Mouse (Mus musculus): ENCODE measurements around the gene Ell. TPM values are rescaled to one million over a fixed set of nuclear protein-coding genes. Genes with fewer than 3 reads are reported as not detected.

Gene Ell
- polyA plus RNA-seq, 1 experiment from 2014 or later = 21.1 TPM

- DNase-seq (ENCODE audit: low spot score) = no peak
- Histone ChIP-seq H3K27ac (replicated peaks) (no peak overlapping the region), H3K36me3 (replicated peaks) (no peaks in the 10 kb centered on the region), H3K9me3 (no peaks in the 10 kb centered on the region), H3K4me1 (peaks cover 37% of the 10 kb centered on the region), H3K4me3 (no peak overlapping the region), H3K27me3 (replicated peaks; ENCODE audit: low read depth, poor library complexity, severe bottlenecking) (peaks cover 30% of the 10 kb centered on the region)
- WGBS = 86% methylated on average over 5 of the region's 5 CpGs
Measured at GRCm38 (mm10) chr8:70627041-70627440, 87.8 kb downstream of the Ell start.

- peaks cover 36% of the 10 kb centered on the region for H3K27me3 ChIP-seq (replicated peaks; ENCODE audit: low read depth, poor library complexity, severe bottlenecking)
- no peaks in the 10 kb centered on the region for H3K9me3 ChIP-seq
- H3K27ac ChIP-seq (replicated peaks) = peak overlapping the region; percentile 79
- H3K36me3 ChIP-seq (replicated peaks) = no peaks in the 10 kb centered on the region
- 59% methylated on average over 7 of the region's 7 CpGs for WGBS
- peak overlapping the region; percentile 58 for H3K4me3 ChIP-seq
- peaks cover 42% of the 10 kb centered on the region for H3K4me1 ChIP-seq
- no peak for DNase-seq (ENCODE audit: low spot score)
Measured at GRCm38 (mm10) chr8:70628986-70629490, 89.8 kb downstream of the Ell start.

- Histone ChIP-seq H3K27me3 (replicated peaks; ENCODE audit: low read depth, poor library complexity, severe bottlenecking) (peaks cover 37% of the 10 kb centered on the region), H3K27ac (replicated peaks) (peak overlapping the region; percentile 79), H3K4me1 (peaks cover 44% of the 10 kb centered on the region), H3K4me3 (peak overlapping the region; percentile 58), H3K36me3 (replicated peaks) (no peaks in the 10 kb centered on the region), H3K9me3 (no peaks in the 10 kb centered on the region)
- DNase-seq (ENCODE audit: low spot score) = peak; percentile 93
- 1% methylated on average over 60 of the region's 60 CpGs for WGBS
Measured at GRCm38 (mm10) chr8:70629574-70630531, 90.6 kb downstream of the Ell start.

GRCm38 (mm10) chr8:70630532-70631381, 91.5 kb downstream of the Ell start:
- H3K4me3 ChIP-seq = peak overlapping the region; percentile 58
- peak overlapping the region; percentile 16 for H3K27ac ChIP-seq (replicated peaks)
- H3K36me3 ChIP-seq (replicated peaks) = no peaks in the 10 kb centered on the region
- 13% methylated on average over 22 of the region's 22 CpGs for WGBS
- H3K27me3 ChIP-seq (replicated peaks; ENCODE audit: low read depth, poor library complexity, severe bottlenecking) = peaks cover 37% of the 10 kb centered on the region
- peaks cover 41% of the 10 kb centered on the region for H3K4me1 ChIP-seq
- H3K9me3 ChIP-seq = no peaks in the 10 kb centered on the region
- peak; percentile 57 for DNase-seq (ENCODE audit: low spot score)

DNA sequence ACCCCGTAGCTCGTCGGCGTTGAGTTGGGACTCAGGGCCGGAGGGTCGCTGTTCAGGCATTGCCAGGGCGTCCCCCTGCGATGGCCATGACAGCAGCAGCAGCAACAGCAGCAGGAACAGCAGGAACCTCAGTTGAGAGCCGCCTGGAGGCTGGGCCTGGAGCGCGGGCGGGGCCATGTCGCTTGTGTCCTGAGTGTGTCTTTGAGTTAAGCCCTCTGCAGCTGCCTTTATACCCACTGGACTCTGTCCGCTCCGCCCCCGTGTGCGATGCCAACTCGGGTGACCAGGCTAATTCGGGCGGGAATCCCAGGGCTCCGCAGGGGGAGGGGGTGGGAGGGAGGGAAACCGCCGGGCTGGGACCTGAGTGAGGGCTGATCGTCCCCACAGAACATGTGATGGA, 92.2 kb downstream of the Ell start:
- Histone ChIP-seq H3K27me3 (replicated peaks; ENCODE audit: low read depth, poor library complexity, severe bottlenecking) (peaks cover 37% of the 10 kb centered on the region), H3K4me1 (peaks cover 43% of the 10 kb centered on the region), H3K27ac (replicated peaks) (no peak overlapping the region; the same call in 1 of the 2 replicates), H3K4me3 (peak overlapping the region; percentile 16; the same call in 1 of the 2 replicates), H3K9me3 (no peaks in the 10 kb centered on the region), H3K36me3 (replicated peaks) (no peaks in the 10 kb centered on the region)
- 28% methylated on average over 24 of the region's 24 CpGs for WGBS
- no peak for DNase-seq (ENCODE audit: low spot score)

DNA sequence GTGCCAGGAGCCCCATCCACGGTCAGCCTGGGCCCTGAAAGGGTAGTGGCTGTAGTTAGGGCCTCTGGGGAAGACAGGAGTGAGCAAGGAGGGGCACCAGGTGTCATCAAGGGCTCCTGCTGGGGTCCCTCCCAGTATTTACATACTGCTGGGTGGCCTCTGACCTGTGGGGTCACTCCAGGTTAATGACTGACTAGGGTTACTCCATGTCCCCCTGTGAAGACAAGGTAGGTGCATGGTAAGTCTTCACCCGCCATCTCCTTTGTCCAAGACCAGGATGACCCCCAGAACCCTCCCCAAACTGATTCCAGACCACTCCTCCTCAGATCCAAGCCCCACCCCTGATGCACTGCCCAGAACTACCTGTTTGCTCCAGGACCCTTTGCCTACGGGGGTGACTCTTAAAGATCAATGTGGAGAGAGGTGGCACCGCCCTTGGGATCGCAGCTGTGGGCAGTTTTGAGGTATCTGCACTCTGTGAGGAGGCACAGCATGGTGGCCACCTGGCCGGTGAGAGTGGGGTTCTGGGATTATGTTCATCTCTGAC, 93.2 kb downstream of the Ell start, which contains the start of gene Gdf15:
Gene Gdf15 (minus strand): TSS at position 111 of the 547 bp plus-strand sequence.
- no peak within 1 kb of the TSS; the same call in 1 of the 2 replicates for H3K27ac ChIP-seq (replicated peaks)
- 72% methylated on average over 6 of the region's 6 CpGs for WGBS
- no peaks in the 10 kb centered on the region for H3K9me3 ChIP-seq
- no peak for DNase-seq (ENCODE audit: low spot score)
- H3K4me1 ChIP-seq = peaks cover 53% of the 10 kb centered on the region
- H3K36me3 ChIP-seq (replicated peaks) = no peaks in the 10 kb centered on the region
- peak within 1 kb of the TSS; percentile 16; the same call in 1 of the 2 replicates for H3K4me3 ChIP-seq
- H3K27me3 ChIP-seq (replicated peaks; ENCODE audit: low read depth, poor library complexity, severe bottlenecking) = peaks cover 37% of the 10 kb centered on the region

DNA sequence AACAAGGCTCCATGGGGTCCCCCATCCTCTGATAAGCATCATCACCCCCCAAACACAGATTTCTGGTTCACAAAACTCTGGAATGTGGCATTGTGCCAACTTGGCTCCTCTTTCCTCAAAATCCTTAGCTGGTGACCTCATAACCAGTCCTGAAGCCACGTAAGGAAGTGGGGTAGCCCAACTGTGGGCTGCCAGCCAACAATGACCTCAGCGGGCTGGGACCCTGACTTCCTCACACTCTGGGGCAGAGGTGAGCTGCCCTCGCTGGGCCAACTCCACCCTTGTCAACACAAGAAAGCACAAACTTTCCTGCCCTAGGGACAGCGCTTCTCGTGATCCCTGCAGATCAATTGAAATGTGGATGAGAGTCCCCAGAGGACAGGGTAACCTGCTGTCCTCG, 94.8 kb downstream of the Ell start:
- 65% methylated on average over 6 of the region's 6 CpGs for WGBS
- Histone ChIP-seq H3K4me1 (peaks cover 55% of the 10 kb centered on the region), H3K27ac (replicated peaks) (no peak overlapping the region), H3K9me3 (no peaks in the 10 kb centered on the region), H3K36me3 (replicated peaks) (no peaks in the 10 kb centered on the region), H3K4me3 (no peak overlapping the region), H3K27me3 (replicated peaks; ENCODE audit: low read depth, poor library complexity, severe bottlenecking) (peaks cover 37% of the 10 kb centered on the region)
- no peak for DNase-seq (ENCODE audit: low spot score)

- no peak for DNase-seq (ENCODE audit: low spot score)
Measured at GRCm38 (mm10) chr8:70635527-70635926, 96.3 kb downstream of the Ell start.

GRCm38 (mm10) chr8:70636838-70637237, 97.6 kb downstream of the Ell start:
- Histone ChIP-seq H3K27ac (replicated peaks) (peak overlapping the region; percentile 57; the same call in 1 of the 2 replicates), H3K36me3 (replicated peaks) (no peaks in the 10 kb centered on the region), H3K4me1 (peaks cover 28% of the 10 kb centered on the region), H3K27me3 (replicated peaks; ENCODE audit: low read depth, poor library complexity, severe bottlenecking) (peaks cover 21% of the 10 kb centered on the region), H3K9me3 (no peaks in the 10 kb centered on the region), H3K4me3 (no peak overlapping the region)
- no peak for DNase-seq (ENCODE audit: low spot score)
- 61% methylated on average over 8 of the region's 8 CpGs for WGBS

More at GRCm38 (mm10) chr8:70635527-70635926, 96.3 kb downstream of the Ell start:
- H3K36me3 ChIP-seq (replicated peaks) = no peaks in the 10 kb centered on the region
- no peak overlapping the region; the same call in 1 of the 2 replicates for H3K27ac ChIP-seq (replicated peaks)
- peaks cover 34% of the 10 kb centered on the region for H3K27me3 ChIP-seq (replicated peaks; ENCODE audit: low read depth, poor library complexity, severe bottlenecking)
- peaks cover 40% of the 10 kb centered on the region for H3K4me1 ChIP-seq
- no peak overlapping the region for H3K4me3 ChIP-seq
- H3K9me3 ChIP-seq = no peaks in the 10 kb centered on the region
- 78% methylated on average over 6 of the region's 6 CpGs for WGBS

DNA sequence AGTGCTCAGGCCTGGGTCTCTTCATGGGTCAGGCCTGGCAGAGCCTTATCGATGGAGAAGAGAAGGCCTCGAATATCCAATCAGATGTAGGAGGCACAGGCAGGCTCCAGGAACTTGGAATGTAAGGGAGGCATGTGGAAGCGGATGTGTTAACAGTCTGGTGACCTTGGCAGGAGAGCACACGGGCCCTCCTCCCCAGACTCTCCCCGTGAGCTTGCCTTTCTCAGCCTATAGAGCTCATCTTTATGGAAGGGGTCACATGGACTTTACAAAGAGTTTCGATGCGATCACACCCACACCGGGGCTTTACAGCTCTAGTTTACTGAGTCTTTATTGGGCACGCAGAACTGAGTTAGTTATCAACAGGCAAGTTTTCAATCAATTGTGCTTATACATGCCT, 99.5 kb downstream of the Ell start:
- Histone ChIP-seq H3K9me3 (no peaks in the 10 kb centered on the region), H3K4me1 (peaks cover 21% of the 10 kb centered on the region), H3K4me3 (no peak overlapping the region), H3K27ac (replicated peaks) (no peak overlapping the region), H3K27me3 (replicated peaks; ENCODE audit: low read depth, poor library complexity, severe bottlenecking) (0 out of 2 replicates have a peak, but pooled peaks cover 3% of the 10 kb centered on the region), H3K36me3 (replicated peaks) (no peaks in the 10 kb centered on the region)
- WGBS = 79% methylated on average over 9 of the region's 9 CpGs
- no peak for DNase-seq (ENCODE audit: low spot score)

Data from embryonic facial prominence, embryonic 10.5 days (tissue).